Mouse (Mus musculus): ENCODE results near the gene Txndc8. TPM values are rescaled to one million over a fixed set of nuclear protein-coding genes. Genes with fewer than 3 reads are reported as not detected.

Gene Txndc8
- not detected in 2 replicates for polyA plus RNA-seq (2012; rRNA removed; ENCODE audit: low replicate concordance)

GRCm38 (mm10) chr4:58009024-58009423 is at the start of gene Txndc8:
TSS of gene Txndc8 (minus strand) at chr4:58009124.

DNA sequence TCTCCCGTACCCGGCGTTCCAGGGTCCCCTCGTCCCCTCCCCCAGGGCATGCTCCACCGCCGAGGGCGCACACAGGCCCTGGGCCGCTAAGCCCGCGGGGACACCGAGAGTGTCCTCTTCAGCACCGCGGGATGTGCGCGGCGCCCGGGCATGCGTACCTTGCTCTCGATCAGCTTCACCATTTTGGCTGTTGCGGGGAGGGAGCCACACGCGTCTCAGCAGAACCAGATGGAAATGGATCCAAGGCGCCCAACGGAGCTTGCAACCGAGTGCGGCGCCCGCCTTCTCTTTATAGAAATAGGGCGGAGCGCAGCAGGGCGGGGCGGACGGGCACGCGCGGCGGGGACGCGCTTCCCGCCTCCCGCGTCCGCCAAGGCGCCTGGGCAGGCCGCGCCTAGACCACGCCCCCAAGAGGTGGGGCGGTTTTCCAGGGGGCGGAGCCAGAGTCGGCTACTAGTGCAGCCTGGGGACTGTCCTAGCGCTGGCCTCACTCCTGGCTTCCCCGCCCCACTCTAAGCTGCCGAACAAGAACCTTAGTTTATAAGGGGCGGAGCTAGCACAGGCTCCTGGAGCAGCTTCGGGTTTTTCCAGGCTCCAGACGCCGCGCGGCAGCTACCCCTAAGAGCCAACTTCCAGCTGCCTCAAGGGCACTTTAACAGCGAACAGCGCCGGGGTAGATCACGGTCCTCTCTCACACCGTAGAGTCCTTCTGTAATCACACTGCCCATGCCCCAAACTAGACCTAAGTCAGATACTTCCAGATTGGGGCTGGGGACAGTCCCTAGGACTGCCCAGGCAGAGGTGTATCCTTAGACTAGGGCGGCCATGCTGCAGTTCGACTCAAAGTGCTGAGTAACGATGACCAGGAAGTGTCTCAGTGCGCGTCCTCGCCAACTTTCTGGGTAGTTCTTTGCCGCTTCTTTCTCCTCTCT is 52.6 kb downstream of the Txndc8 start, which contains the start of gene Txn1:
Gene Txn1, minus strand, starts transcription at position 383 of the 932 bp plus-strand sequence.

Other genes starting within 250 kb of the Txndc8 start
- gene D630039A03Rik, start 92.8 kb downstream of the Txndc8 start, polyA plus RNA-seq (2012; rRNA removed; ENCODE audit: low replicate concordance): 9.5 and 11.3 TPM in 2 replicates
- gene Txn1, start 52.7 kb downstream of the Txndc8 start, polyA plus RNA-seq (2012; rRNA removed; ENCODE audit: low replicate concordance): 201 and 257 TPM in 2 replicates
- gene Svep1, start 197.7 kb upstream of the Txndc8 start, polyA plus RNA-seq (2012; rRNA removed; ENCODE audit: low replicate concordance): 1.1 and 2.4 TPM in 2 replicates

Data from duodenum, adult 2 months (tissue).